ENCODE assay signal across 30 mouse cellular contexts in the genomic region with DNA sequence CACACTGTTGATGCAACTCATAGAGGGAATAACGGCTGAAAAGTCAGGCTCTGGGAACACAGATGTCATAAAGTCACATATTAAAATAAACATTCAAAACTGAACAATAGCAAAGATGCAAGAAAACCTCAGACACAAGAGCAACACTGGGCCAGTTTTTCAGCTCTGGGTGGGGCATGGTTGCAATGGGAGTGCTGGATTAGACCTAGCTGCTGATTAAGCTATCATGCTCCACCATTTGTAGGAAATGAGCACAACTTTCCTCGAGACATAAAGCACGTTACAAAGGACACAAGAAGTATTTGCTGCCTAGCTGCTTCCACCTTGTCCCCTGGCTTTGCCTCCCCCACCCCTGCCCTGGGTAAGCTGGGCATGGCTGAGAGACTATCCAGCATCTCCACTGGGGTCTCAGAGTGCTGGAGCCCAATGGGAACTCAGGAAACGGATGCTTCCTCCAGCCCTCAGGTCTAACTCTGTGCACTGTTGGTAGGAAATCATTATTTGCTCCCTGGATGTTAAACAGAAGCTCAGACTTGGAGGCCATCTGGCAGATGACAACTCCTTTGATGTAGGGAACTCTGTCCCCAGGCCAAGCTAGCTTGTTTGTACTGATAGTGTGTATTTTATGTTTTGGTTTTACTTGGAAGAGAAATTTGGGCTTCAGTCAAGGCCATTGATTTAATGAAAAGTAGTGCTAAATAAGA. TPM values are rescaled to one million over a fixed set of nuclear protein-coding genes. Genes with fewer than 3 reads are reported as not detected.
A peak's percentile ranks its signal among the peaks of the same experiment; 100 is the strongest.
DNase-seq lines count a peak whose midpoint lies in the region; ATAC-seq and TF ChIP-seq lines count a peak whose summit lies in the region.
"Had no signal": no experiment of that assay in that cellular context is flagged by ENCODE, and none has a peak within 500 bp of the region (broad histone marks: within the 10 kb centered on the region; RNA-seq: fewer than 3 reads in every experiment).

No protein-coding gene starts in this region.

- 74% methylated on average over 4 of the region's 4 CpGs for WGBS in midbrain, embryonic 14.5 days
- 84% methylated on average over 4 of the region's 4 CpGs for WGBS in midbrain, embryonic 11.5 days

- H3K36me3 ChIP-seq in midbrain, embryonic 14.5 days (ENCODE audit: control insufficient read depth, insufficient read depth, low read length), result no peaks in the 10 kb centered on the region
- H3K36me3 ChIP-seq in midbrain, embryonic 11.5 days (ENCODE audit: control insufficient read depth, insufficient read depth, low read length), result no peaks in the 10 kb centered on the region
- H3K36me3 ChIP-seq: forebrain, embryonic 10.5 days; G1E; hindbrain, embryonic 15.5 days; limb, embryonic 15.5 days; midbrain, embryonic 15.5 days; stomach, embryonic 15.5 days had no signal

- peak; percentile 15 to 43 for DNase-seq in heart, adult 18-20 months
- no peak for DNase-seq in heart, postnatal 14 days
- DNase-seq in layer of hippocampus, adult 2 months (ENCODE audit: low spot score in 2 of 2), result peak; percentile 25
- no peak for DNase-seq in layer of hippocampus, postnatal 25 days (ENCODE audit: extremely low spot score in 1 of 2, low spot score in 1 of 2)
- peak; percentile 0 for DNase-seq in midbrain, embryonic 14.5 days
- DNase-seq in midbrain, embryonic 11.5 days (ENCODE audit: low spot score, missing footprints), result no peak
- no peak for DNase-seq in cerebellum, postnatal 36 days
- DNase-seq in left cerebral cortex, adult 8-10 months (ENCODE audit: low spot score in 2 of 2), result no peak
- DNase-seq: cerebellum, adult 2 months; forebrain, postnatal 0 days; gastrocnemius, postnatal 36 days; kidney, postnatal 36 days; right cerebral cortex, postnatal 14 days; thymus, adult 18-20 months; thymus, postnatal 4 days had no signal

- H3K4me2 ChIP-seq in midbrain, embryonic 14.5 days (ENCODE audit: low read length), result no peak overlapping the region
- no peak overlapping the region for H3K4me2 ChIP-seq in midbrain, embryonic 11.5 days
- H3K4me2 ChIP-seq: hindbrain, embryonic 15.5 days; limb, embryonic 15.5 days; midbrain, embryonic 15.5 days; stomach, embryonic 15.5 days had no signal

- H3K9ac ChIP-seq in midbrain, embryonic 14.5 days (replicated peaks; ENCODE audit: low read length), result no peak overlapping the region
- no peak overlapping the region for H3K9ac ChIP-seq in midbrain, embryonic 11.5 days (ENCODE audit: low read length)
- H3K9ac ChIP-seq: forebrain, postnatal 0 days; hindbrain, embryonic 15.5 days; limb, embryonic 15.5 days; midbrain, embryonic 15.5 days; stomach, embryonic 15.5 days had no signal

- H3K4me3 ChIP-seq in layer of hippocampus, adult 2 months, result no peak overlapping the region
- no peak overlapping the region for H3K4me3 ChIP-seq in midbrain, embryonic 14.5 days (replicated peaks; ENCODE audit: low read depth, low read length)
- no peak overlapping the region for H3K4me3 ChIP-seq in midbrain, embryonic 11.5 days (ENCODE audit: low read depth, low read length)
- H3K4me3 ChIP-seq: forebrain, embryonic 10.5 days; hindbrain, embryonic 15.5 days; limb, embryonic 15.5 days; midbrain, embryonic 15.5 days; myocyte; stomach, embryonic 15.5 days had no signal

- intact Hi-C loops in heart, postnatal 14 days (cut with DNase I), result no loop called here

- no peak for ATAC-seq in midbrain, embryonic 14.5 days (ENCODE audit: low FRiP score, low TSS enrichment)
- no peak for ATAC-seq in midbrain, embryonic 11.5 days (ENCODE audit: low FRiP score)
- ATAC-seq: forebrain, postnatal 0 days; intestine, embryonic 16.5 days; midbrain, embryonic 15.5 days had no signal

- H3K27me3 ChIP-seq in midbrain, embryonic 14.5 days (ENCODE audit: control insufficient read depth, insufficient read depth, low read length), result no peaks in the 10 kb centered on the region
- no peaks in the 10 kb centered on the region for H3K27me3 ChIP-seq in midbrain, embryonic 11.5 days (ENCODE audit: control insufficient read depth, insufficient read depth, low read length)
- H3K27me3 ChIP-seq: hindbrain, embryonic 15.5 days; limb, embryonic 15.5 days; midbrain, embryonic 15.5 days; stomach, embryonic 15.5 days had no signal

- no peaks in the 10 kb centered on the region; the same call in 1 of the 2 replicates for H3K9me3 ChIP-seq in midbrain, embryonic 14.5 days (ENCODE audit: control insufficient read depth, low read length)
- peaks cover 2% of the 10 kb centered on the region; the same call in 1 of the 2 replicates for H3K9me3 ChIP-seq in midbrain, embryonic 11.5 days (ENCODE audit: control insufficient read depth, low read length)
- H3K9me3 ChIP-seq: G1E; hindbrain, embryonic 15.5 days; limb, embryonic 15.5 days; midbrain, embryonic 15.5 days; stomach, embryonic 15.5 days had no signal

- no peaks in the 10 kb centered on the region for H3K4me1 ChIP-seq in midbrain, embryonic 14.5 days (ENCODE audit: control insufficient read depth, insufficient read depth, low read length)
- H3K4me1 ChIP-seq in midbrain, embryonic 11.5 days (ENCODE audit: control insufficient read depth, insufficient read depth, low read length), result no peaks in the 10 kb centered on the region
- H3K4me1 ChIP-seq: forebrain, embryonic 10.5 days; hindbrain, embryonic 15.5 days; limb, embryonic 15.5 days; midbrain, embryonic 15.5 days; stomach, embryonic 15.5 days had no signal

- peak overlapping the region; percentile 76 for H3K27ac ChIP-seq in layer of hippocampus, adult 2 months
- no peak overlapping the region for H3K27ac ChIP-seq in midbrain, embryonic 14.5 days (replicated peaks; ENCODE audit: low read depth, low read length)
- H3K27ac ChIP-seq in midbrain, embryonic 11.5 days (ENCODE audit: low read depth, low read length), result no peak overlapping the region
- H3K27ac ChIP-seq: forebrain, embryonic 10.5 days; hindbrain, embryonic 15.5 days; limb, embryonic 15.5 days; midbrain, embryonic 15.5 days; stomach, embryonic 15.5 days had no signal

- TF ChIP-seq CTCF in layer of hippocampus, adult 2 months (conservative IDR thresholded peaks at IDR 0.05), result no peak

RNA-seq across cellular contexts. Expression of gene Cyp2e1, which starts 7.2 kb away (rescaled TPM):
- 10 to 100 TPM in 1 of 2 experiments, 1 to 10 TPM in 1; 6.0 to 49.3 TPM for total RNA-seq in heart, adult 18-20 months (2021)
- 1 to 10 TPM in 1 of 2 experiments, under 1 TPM in 1; 0.93 to 5.7 TPM for total RNA-seq in heart, postnatal 14 days (2021)
- total RNA-seq in layer of hippocampus, adult 2 months (2021), result not detected
- total RNA-seq in layer of hippocampus, postnatal 25 days (2021), result not detected
- polyA plus RNA-seq in midbrain, embryonic 14.5 days (2014; fragmentation: Nextera tagmentation; extraction: Ambion mirVana), result not detected in 2 replicates
- not detected in 2 replicates for polyA plus RNA-seq in midbrain, embryonic 11.5 days (2014; fragmentation: Nextera tagmentation; extraction: Ambion mirVana)
- total RNA-seq in left cerebral cortex, adult 8-10 months (2022), result under 1 TPM in 1 of 4 experiments, not detected in 3; 0.36 TPM
- total RNA-seq: forebrain, postnatal 0 days; left cerebral cortex, postnatal 36 days; megakaryocyte progenitor cell, adult 5-6 weeks had no signal
- polyA plus RNA-seq: forebrain, embryonic 10.5 days; forebrain, postnatal 0 days; G1E; heart, embryonic 16.5 days; hindbrain, embryonic 15.5 days; intestine, embryonic 16.5 days; limb, embryonic 15.5 days; midbrain, embryonic 15.5 days; myocyte; neural tube, embryonic 14.5 days had no signal

RNA-seq across cellular contexts. Expression of gene Syce1, which starts 31.3 kb away (rescaled TPM):
- not detected for total RNA-seq in heart, adult 18-20 months (2021)
- not detected for total RNA-seq in heart, postnatal 14 days (2021)
- total RNA-seq in layer of hippocampus, adult 2 months (2021), result not detected
- not detected for total RNA-seq in layer of hippocampus, postnatal 25 days (2021)
- 0.18 TPM in 1 of 2 replicates, not detected in the other for polyA plus RNA-seq in midbrain, embryonic 14.5 days (2014; fragmentation: Nextera tagmentation; extraction: Ambion mirVana)
- 0.12 TPM in 1 of 2 replicates, not detected in the other for polyA plus RNA-seq in midbrain, embryonic 11.5 days (2014; fragmentation: Nextera tagmentation; extraction: Ambion mirVana)
- under 1 TPM in 3 of 4 experiments, not detected in 1; 0.40 to 0.91 (median 0.46) TPM for total RNA-seq in left cerebral cortex, adult 8-10 months (2022)
- total RNA-seq: adrenal gland, postnatal 36 days; forebrain, postnatal 0 days; G1E; gastrocnemius, postnatal 36 days had no signal
- polyA plus RNA-seq: forebrain, embryonic 10.5 days; G1E; myocyte; neural tube, embryonic 14.5 days had no signal

RNA-seq across cellular contexts. Expression of gene Olfr541, which starts 59.2 kb away (rescaled TPM):
- total RNA-seq in heart, adult 18-20 months (2021), result not detected
- total RNA-seq in heart, postnatal 14 days (2021), result not detected
- not detected for total RNA-seq in layer of hippocampus, adult 2 months (2021)
- total RNA-seq in layer of hippocampus, postnatal 25 days (2021), result not detected
- not detected in 2 replicates for polyA plus RNA-seq in midbrain, embryonic 14.5 days (2014; fragmentation: Nextera tagmentation; extraction: Ambion mirVana)
- polyA plus RNA-seq in midbrain, embryonic 11.5 days (2014; fragmentation: Nextera tagmentation; extraction: Ambion mirVana), result not detected in 2 replicates
- not detected for total RNA-seq in left cerebral cortex, adult 8-10 months (2022)
- total RNA-seq: adrenal gland, postnatal 36 days; forebrain, postnatal 0 days; gastrocnemius, postnatal 36 days; left cerebral cortex, postnatal 36 days; megakaryocyte progenitor cell, adult 5-6 weeks had no signal
- polyA plus RNA-seq: cerebellum, adult 2 months; forebrain, embryonic 10.5 days; forebrain, postnatal 0 days; G1E; heart, embryonic 16.5 days; hindbrain, embryonic 15.5 days; intestine, embryonic 16.5 days; kidney, embryonic 14.5 days; limb, embryonic 15.5 days; midbrain, embryonic 15.5 days; myocyte; neural tube, embryonic 14.5 days; spleen, adult 2 months; stomach, embryonic 15.5 days had no signal

Comparison
In these comparisons a context has a peak if more than half of its experiments do, and no peak if none do; other contexts are left out.
1. DNase-seq: peak in heart, adult 18-20 months (2 of 2), layer of hippocampus, adult 2 months (2 of 2) and midbrain, embryonic 14.5 days (single experiment); none in heart, postnatal 14 days (0 of 2), layer of hippocampus, postnatal 25 days (0 of 2), midbrain, embryonic 11.5 days (single experiment), cerebellum, postnatal 36 days (0 of 2) and left cerebral cortex, adult 8-10 months (0 of 2).